Mouse (Mus musculus) embryo, embryonic 9.5 days (tissue): ENCODE measurements around the gene Olfr101.

Source experiments
- DNase-seq: peaks from one replicate; pipeline ENCODE4 v3.0.0-alpha.2; 2017; ENCODE audit errors: extremely low spot score

The Olfr101 gene

DNA sequence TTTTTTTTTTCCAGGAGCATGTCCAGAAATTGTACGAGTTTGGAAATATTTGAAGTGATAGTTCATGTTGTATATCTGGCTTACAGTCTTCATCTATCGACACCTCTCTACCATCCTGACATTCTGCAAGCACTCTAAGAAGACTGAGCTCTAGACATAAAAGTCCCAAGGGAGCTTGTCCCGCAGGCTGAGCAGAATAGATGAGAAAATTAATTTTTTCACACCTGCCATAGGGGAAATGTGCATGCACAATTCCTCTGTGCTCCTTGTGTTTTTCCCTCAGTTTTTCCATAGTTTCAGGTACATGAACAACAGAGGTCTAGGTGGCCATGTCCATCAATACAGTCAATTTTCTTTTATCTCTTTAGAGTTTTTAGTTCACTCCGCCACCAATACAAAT lies at the start of gene Olfr101:
Gene Olfr101 (minus strand): TSS at position 101 of the 400 bp plus-strand sequence.
- DNase-seq: no peak

DNA sequence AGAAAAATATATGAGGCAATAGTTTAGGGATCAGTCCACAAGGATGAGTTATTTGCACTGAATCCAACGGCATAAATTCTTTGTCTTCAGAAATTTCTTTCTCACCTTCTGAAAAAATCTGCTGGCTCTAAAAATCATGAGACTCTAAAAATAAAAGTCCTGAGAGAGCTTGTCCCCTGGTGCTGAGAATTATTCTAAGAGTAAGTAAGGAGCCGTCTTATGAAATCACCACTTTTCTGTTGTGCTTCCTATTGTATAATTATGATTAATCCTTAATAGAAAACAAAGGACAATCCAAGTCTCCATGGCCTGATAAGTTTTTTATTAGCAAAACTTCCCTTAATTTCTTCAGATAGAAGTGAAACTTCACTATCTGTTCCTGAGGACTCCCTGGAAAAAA lies 35.5 kb upstream of the Olfr101 start, which contains the start of gene Olfr103:
Gene Olfr103 (minus strand): TSS at position 101 of the 400 bp plus-strand sequence.
- no peak for DNase-seq

DNA sequence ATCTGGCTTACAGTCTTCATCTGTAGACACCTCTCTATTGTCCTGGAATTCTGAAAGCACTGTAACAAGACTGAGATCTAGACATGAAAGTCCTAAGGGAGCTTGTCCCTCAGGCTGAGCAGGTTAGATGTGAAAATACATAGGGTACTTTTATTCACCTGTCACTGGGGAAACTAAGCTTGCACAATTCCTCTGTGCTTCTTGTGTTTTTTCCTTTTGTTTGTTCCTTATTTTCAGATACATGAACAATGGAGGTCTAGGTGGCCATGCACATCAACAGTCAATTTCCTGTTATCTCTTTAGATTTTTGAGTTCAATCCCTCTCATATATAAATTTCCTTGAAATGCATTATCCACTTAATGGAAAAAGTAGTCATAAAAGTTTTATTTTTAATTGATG lies 12.8 kb upstream of the Olfr101 start, which contains the start of gene Olfr102:
Gene Olfr102 (minus strand): TSS at position 101 of the 400 bp plus-strand sequence.
- no peak for DNase-seq

DNA sequence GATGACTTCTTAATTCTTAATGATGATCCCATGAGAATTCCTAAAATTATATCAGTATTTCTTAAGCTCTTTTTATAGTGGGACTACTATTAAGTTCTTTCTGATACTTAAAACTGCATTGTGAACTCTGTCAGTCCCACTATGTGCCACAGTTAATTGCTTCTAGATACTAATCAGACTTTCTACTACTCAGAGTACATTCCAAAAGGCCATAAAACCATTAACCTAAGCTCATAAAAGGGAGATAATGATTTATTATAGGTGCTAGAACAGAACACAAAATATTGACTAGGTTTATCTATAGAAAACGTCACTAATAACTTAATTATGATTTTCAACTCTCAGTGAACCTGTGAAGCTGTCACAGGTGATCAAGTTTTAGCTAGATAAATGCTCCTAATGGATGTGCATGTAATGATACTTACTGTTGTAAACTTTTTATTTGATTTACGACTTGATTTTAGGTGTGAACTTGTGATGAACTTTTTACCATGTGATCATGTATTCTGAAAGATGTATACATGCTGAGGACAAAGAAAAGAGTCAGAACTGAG lies 6.1 kb upstream of the Olfr101 start:
- no peak for DNase-seq

DNA sequence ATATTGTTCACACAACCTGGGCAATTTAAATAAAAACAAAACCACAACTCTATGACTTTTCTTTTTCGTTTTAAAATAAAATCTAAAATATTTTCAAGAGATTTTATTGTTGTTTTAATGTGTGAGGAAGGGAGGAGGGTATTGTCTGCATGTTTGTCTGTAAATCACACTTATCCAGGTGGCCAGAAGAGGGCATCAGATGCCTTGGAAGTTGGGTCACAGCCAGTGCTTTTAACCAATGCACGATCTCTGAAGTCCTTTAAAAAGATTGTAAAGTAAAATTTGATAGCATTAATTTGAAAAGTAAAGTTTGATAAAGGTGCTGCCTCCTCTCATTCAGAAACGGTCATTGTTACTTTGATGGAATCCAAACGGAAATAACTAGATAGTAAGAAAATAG lies 4.4 kb upstream of the Olfr101 start:
- no peak for DNase-seq

DNA sequence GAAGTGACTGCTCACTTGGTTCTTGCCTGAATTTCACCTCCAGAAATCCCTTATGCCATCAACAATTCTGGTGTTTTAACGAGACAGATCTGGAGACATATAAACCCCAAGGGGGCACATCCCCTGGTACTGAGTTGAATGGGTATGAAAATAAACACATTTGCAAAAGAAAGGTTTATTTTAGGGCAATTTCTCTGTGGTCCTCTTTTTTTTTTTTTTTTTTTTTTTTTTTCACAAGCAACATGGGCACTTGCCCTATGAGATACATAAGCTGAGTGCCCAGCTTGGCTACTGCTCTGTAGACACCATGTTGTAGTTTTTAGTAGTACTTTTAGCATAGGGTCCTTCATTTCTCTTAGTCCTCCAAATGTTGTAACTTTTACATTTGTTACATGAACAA lies 20.8 kb downstream of the Olfr101 start, which contains the start of gene Olfr99:
Gene Olfr99 (minus strand): TSS at position 101 of the 400 bp plus-strand sequence.
- DNase-seq: no peak

DNA sequence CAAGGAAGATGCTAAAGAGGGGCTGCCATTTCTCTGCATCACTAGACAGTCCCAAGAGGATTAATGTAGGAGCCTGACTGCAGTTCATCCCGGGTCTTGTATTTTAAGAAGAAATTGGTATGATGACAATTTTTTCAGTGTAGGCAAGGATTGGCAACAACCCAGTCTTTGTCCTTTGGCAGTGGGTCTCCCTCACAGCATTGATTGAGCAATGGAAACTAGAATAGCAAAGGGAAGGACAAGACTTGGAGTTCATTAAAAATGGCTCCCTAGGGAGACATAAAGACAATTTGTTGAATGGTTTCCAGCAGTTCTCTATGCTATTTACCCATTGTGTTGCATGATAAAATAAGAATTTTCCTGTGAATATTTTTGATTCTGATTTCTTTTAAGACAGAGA lies 23.8 kb downstream of the Olfr101 start:
- no peak for DNase-seq

DNA sequence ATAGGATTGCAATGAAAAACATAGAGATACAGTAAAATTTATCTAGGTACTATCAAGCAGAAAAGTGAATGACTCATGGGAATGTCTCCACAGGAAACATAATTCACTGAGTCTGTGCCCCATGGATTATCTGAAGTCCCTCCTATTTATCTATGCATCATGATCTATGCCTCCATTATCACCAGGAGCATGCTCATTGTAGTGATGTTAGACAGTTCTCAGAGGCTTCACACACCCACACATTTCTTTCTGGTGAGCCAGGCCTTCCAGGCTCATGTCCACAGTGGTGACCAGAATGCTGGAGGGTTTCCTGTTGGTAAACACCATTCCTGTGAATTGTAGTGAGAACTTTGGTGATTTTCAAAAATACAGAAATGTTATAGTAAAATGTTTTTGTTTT lies 27.5 kb downstream of the Olfr101 start:
- no peak for DNase-seq

DNA sequence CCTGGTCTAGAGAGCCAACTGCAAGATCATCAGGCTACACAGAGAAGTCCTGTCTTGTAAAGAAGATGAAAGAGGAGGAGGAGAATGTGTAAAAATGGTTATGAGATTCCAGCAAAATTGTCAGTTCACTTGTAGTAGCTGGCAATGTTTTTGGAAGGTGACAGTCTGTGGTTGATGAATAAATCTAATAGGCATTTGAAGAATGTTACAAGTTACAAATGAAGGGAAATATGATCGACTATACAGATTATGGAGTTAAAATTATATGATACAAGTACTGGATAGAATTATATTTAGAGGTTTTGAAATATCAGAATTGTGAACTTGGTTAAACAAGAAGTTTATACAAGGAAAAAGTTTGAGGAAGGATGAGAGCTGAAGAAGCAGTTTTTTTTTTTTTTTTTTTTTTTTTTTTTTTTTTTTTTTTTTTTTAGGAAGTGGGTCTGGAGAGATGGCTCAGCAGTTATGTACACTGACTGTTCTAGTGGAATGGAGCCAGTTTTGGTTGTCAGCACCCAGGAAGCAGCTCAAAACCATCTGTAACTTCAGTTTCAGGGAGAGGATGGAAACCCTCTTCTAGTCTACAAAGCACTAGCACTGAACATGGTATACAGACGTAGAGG lies 28.4 kb downstream of the Olfr101 start:
- DNase-seq: no peak

DNA sequence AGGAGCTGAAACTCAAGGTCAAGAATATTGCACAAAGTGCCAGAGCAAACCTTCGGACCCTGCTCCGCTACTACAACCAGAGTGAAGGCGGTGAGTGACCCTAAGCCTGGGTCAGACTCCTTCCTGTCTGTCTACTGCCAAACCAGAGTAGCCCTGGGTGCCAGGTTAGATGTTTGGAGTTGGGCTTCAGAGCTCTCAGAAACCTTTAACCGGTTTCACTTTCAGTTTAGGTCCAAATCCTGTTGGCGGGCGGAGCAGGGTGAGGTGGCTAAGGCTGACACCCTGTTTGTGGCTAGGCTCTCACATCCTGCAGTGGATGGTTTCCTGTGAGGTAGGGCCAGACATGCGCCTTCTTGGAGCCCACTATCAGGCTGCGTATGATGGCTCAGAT lies 33.4 kb downstream of the Olfr101 start:
- no peak for DNase-seq

DNA sequence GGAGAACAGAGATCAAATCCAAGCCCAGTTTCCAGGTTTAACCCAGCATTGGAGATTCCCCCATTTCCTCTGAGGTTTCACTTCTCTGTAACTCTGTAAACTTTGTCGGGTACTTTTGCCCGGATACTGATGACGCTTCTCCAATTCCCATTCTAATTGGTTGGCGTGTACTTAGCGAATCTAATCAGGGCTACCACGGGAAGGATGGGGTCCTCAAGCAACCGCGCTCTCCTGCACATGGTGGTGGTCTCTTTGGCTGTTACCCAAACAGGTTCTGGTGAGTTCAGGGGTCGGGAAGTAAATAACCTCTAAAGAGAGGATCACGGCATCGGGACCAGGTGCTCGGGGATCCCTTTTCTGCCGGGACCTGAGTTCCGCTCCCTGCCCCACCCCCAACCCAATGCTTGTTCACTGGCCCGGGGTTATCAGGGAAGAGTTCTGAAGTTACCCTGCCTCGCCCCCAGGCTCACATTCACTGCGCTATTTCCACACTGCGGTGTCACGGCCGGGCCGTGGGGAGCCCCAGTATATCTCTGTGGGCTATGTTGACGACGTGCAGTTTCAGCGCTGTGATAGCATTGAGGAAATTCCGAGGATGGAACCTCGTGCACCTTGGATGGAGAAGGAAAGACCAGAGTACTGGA lies 33.9 kb downstream of the Olfr101 start, which contains the start of gene H2-M3:
Gene H2-M3 (plus strand): TSS at position 163 of the 644 bp plus-strand sequence.
- peak; percentile 90 for DNase-seq

DNA sequence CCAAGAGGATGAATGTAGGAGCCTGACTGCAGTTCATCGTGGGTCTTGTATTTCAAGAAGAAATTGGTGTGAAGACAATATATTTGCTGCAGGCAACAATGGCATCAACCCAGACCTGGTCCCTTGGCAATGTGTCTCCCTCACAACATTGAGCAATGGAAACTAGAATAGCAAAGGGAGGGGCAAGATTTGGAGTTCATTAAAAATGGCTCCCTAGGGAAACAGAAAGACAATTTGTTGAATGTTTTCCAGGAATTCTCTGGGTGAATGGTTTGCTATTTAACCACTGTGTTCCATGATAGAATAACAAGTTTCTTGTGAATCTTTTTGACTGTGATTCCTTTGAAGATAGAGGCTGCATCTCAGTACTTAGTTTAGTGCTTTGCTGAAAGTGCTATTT lies 40.5 kb downstream of the Olfr101 start, which contains the start of gene Olfr98:
Gene Olfr98 (minus strand): TSS at position 124 of the 400 bp plus-strand sequence.
- DNase-seq: no peak

DNA sequence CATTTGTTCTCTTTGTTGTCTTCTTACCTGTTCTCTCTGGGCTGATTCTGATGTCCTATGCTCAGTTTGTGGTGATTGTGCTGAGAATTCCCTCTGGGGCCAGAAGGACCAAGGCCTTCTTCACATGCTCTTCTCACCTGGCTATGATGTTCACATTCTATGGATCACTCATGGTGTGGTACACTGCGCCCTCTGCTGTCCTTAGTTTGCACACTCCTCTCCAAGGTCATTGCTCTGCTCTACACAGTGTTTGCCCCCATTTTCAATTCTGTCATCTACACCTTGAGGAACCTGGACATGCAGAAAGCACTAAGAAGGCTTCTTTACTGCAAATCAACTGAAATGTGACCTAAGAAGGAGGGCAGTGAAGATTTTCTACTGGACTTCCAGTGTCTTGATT lies 53.6 kb downstream of the Olfr101 start:
- no peak for DNase-seq

DNA sequence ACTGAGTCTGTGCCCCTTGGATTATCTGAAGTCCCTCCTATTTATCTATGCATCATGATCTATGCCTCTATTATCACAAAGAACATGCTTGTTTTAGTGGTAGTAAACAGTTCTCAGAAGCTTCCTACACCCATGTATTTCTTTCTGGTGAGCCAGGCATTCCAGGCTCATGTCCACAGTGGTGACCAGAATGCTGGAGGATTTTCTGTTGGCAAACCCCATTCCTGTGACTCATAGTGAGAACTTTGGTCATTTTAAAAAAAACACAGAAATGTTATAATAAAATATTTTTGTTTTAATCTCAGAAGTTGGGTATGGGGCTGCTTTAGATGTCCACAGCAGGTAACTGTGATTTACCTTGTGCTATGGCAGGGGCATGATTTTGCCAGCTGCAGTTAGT lies 54.7 kb downstream of the Olfr101 start:
- DNase-seq: no peak
